Mouse (Mus musculus): ENCODE data around the gene Myl4. TPM values are rescaled to one million over a fixed set of nuclear protein-coding genes. Genes with fewer than 3 reads are reported as not detected.
A peak's percentile ranks its signal among the peaks of the same experiment; 100 is the strongest.
"Not testable (repeated sequence)": the region's sequence is repeated elsewhere in the genome, so short reads cannot be mapped to it uniquely, and the experiment has no call there.

Gene Myl4
- polyA plus RNA-seq (2016; fragmentation: Nextera tagmentation; extraction: Ambion mirVana): 1,777 and 2,791 TPM in 2 replicates

DNA sequence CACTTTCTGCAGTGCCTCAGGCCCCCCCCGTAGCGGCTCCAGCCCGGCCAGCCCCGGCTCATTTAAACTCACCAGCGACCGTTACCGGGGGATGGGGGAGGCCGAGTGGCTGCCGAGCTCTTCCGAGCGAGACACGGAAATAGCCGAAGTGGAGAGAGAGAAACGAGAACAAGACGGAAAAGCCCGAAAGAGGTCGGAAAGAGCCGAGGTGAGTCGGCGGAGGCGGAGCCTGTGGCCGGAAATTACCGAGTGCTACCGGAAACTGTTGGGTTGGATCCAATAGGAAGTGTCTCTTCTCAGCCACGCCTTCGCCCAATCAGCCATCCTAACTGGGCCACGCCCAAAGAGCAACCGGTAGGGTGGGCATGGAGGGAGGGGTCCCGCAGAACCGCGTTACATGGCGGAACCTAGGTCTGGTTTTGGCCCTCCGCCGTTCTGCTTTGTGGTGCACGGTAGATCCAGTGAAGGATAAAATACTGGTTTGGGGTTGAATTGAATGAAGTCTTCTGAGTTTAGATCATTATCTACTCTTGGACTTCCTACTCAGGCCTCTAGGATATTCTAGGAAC lies at the start of gene Myl4, which contains the start of gene Cdc27:
TSS of gene Myl4 (plus strand) at position 258 of the 569 bp plus-strand sequence.
TSS of gene Cdc27 (minus strand) at position 215 of the 569 bp plus-strand sequence.
- Histone ChIP-seq H3K9me3 (no peaks in the 10 kb centered on the region), H3K27ac (peak within 1 kb of the TSS; percentile 97), H3K4me1 (peaks cover 24% of the 10 kb centered on the region), H3K27me3 (ENCODE audit: insufficient read depth, poor library complexity, severe bottlenecking) (0 out of 2 replicates have a peak, but pooled peaks cover 3% of the 10 kb centered on the region), H3K36me3 (peaks cover 4% of the 10 kb centered on the region; the same call in 1 of the 2 replicates), H3K4me3 (peak within 1 kb of the TSS; percentile 84)
- under 1% methylated on average over 35 of the region's 35 CpGs for WGBS
- peak; percentile 99 for DNase-seq (ENCODE audit: low spot score)

DNA sequence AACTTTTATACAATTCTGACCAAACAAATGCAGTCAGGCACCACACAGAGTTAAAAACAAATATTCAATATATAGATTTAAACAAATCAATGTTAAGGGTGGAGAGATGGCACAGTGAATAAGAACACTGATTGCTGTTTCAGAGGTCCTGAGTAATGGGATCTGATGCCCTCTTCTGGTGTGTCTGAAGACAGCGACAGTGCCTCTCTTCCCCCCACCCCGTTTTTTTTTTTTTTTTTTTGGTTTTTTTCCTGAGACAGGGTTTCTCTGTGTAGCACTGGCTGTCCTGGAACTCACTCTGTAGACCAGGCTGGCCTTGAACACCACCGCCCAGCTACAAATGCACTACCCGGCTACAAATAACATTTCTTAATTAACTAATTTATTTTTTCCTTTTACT lies 42.0 kb upstream of the Myl4 start:
- Histone ChIP-seq H3K27me3 (ENCODE audit: insufficient read depth, poor library complexity, severe bottlenecking) (no peaks in the 10 kb centered on the region), H3K9me3 (no peaks in the 10 kb centered on the region), H3K36me3 (peaks cover 88% of the 10 kb centered on the region), H3K4me1 (no peaks in the 10 kb centered on the region), H3K27ac (no peak overlapping the region), H3K4me3 (no peak overlapping the region)
- no peak for DNase-seq (ENCODE audit: low spot score)
- 83% methylated on average over 4 of the region's 4 CpGs for WGBS

GRCm38 (mm10) chr11:104510606-104511005 lies 39.9 kb upstream of the Myl4 start:
- Histone ChIP-seq H3K27me3 (ENCODE audit: insufficient read depth, poor library complexity, severe bottlenecking) (no peaks in the 10 kb centered on the region), H3K4me1 (no peaks in the 10 kb centered on the region), H3K9me3 (no peaks in the 10 kb centered on the region), H3K27ac (no peak overlapping the region), H3K4me3 (no peak overlapping the region), H3K36me3 (peaks cover 94% of the 10 kb centered on the region)
- DNase-seq (ENCODE audit: low spot score): no peak
- 82% methylated on average over 2 of the region's 2 CpGs for WGBS

- Histone ChIP-seq H3K36me3 (peaks cover 93% of the 10 kb centered on the region), H3K4me1 (no peaks in the 10 kb centered on the region), H3K27ac (no peak overlapping the region), H3K27me3 (ENCODE audit: insufficient read depth, poor library complexity, severe bottlenecking) (no peaks in the 10 kb centered on the region), H3K4me3 (no peak overlapping the region), H3K9me3 (no peaks in the 10 kb centered on the region)
- no peak for DNase-seq (ENCODE audit: low spot score)
- 83% methylated on average over 4 of the region's 4 CpGs for WGBS
Observed at GRCm38 (mm10) chr11:104512436-104512835, 38.0 kb upstream of the Myl4 start.

DNA sequence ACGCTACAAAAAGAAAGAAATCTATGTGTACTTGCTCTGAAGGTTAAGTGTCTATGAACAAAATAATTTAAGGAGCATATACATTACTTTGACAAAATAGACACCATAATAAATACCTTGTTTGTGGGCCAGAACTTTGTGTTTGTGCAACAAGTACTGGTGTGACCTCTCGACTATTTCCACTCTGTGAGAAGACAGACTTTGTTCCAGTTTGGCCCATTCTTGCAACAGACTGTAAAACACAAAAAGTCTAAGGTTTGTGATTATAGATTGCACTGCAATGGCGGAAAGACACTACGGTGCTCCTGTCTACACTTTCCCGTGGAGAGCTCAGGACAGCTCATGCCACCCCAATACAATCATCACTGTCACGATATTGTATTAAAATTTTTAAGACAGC lies 24.5 kb upstream of the Myl4 start:
- Histone ChIP-seq H3K36me3 (peaks cover 86% of the 10 kb centered on the region), H3K27ac (no peak overlapping the region), H3K9me3 (no peaks in the 10 kb centered on the region), H3K4me3 (no peak overlapping the region), H3K27me3 (ENCODE audit: insufficient read depth, poor library complexity, severe bottlenecking) (no peaks in the 10 kb centered on the region), H3K4me1 (no peaks in the 10 kb centered on the region)
- 97% methylated on average over 6 of the region's 6 CpGs for WGBS
- no peak for DNase-seq (ENCODE audit: low spot score)

DNA sequence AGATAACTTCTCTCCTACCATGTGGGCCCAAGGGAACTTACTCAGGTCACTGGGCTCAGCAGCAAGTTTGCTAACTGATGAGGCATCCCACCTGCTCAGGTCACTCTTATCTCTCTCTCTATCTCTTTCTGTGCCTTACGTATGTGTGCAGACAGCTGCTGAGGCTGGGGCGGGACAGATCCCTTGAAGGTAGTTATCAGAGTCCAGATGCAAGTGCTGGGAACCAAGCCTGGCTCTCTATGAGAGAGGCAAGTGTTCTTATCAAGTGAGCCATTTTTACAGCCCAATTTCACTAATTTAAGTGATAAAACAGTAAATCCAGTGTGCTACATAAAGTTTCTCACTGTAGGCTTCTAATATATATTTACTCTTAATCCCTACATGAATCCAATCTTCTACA lies 13.6 kb upstream of the Myl4 start:
- H3K4me3 ChIP-seq: no peak overlapping the region
- peaks cover 44% of the 10 kb centered on the region for H3K36me3 ChIP-seq
- no peaks in the 10 kb centered on the region for H3K27me3 ChIP-seq (ENCODE audit: insufficient read depth, poor library complexity, severe bottlenecking)
- WGBS: 69% methylated on average over 2 of the region's 2 CpGs
- peaks cover 4% of the 10 kb centered on the region; the same call in 1 of the 2 replicates for H3K4me1 ChIP-seq
- no peak for DNase-seq (ENCODE audit: low spot score)
- H3K27ac ChIP-seq: no peak overlapping the region
- no peaks in the 10 kb centered on the region for H3K9me3 ChIP-seq

DNA sequence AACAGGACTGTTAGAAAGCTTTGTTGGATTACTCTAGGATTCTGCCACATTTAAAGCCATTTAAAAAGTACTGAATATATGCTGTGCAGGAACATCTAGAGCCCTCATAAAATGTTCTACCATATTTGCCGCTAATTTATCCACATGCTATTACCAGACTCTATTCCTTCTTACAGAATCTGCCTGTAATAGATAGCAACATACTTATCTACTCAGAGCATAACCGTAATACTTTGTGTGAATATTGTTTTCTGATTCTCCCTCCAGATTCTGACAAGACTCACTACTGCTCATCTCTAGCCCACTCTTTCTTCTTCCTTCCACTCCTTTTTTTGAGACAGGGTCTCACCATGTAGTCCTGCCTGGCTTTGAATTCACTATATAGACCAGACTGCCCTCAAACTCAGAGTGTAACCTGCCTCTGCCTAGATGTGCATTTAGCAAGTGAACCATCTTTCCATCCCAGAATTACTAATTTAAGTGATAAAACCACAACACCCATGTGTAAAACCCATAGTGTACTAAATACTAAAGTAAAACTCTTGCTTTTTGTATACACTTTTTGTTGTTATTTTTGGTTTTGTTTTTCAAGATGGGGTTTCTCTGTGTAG lies 12.4 kb upstream of the Myl4 start:
- H3K36me3 ChIP-seq: peaks cover 36% of the 10 kb centered on the region
- H3K27ac ChIP-seq: no peak overlapping the region
- WGBS: 95% methylated on average over 2 of the region's 2 CpGs

DNA sequence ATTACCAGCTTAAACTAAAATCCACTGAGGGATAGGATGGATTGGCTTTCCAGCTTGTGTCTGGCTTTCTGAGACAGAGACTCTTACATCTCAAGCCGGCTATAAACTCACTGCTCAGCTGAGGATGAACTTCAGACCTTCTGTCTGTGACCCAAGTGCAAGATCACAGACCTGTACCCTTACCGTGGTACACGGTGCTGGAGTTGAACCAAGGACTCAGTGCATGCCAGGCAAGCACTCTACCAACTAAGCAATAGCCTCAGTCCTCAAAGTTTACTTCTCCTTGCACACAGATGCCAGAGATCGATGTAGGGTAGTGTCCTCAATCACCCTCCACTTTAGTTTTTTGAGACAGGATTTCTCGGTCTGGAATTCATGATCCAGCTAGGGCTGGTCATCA lies 10.7 kb upstream of the Myl4 start:
- no peak for DNase-seq (ENCODE audit: low spot score)
- Histone ChIP-seq H3K36me3 (peaks cover 25% of the 10 kb centered on the region), H3K4me1 (peaks cover 7% of the 10 kb centered on the region; the same call in 1 of the 2 replicates), H3K27ac (no peak overlapping the region), H3K4me3 (no peak overlapping the region), H3K9me3 (no peaks in the 10 kb centered on the region), H3K27me3 (ENCODE audit: insufficient read depth, poor library complexity, severe bottlenecking) (no peaks in the 10 kb centered on the region)
- 96% methylated on average over 5 of the region's 5 CpGs for WGBS

More for the DNA sequence above, 12.4 kb upstream of the Myl4 start:
- Histone ChIP-seq H3K27me3 (ENCODE audit: insufficient read depth, poor library complexity, severe bottlenecking) (no peaks in the 10 kb centered on the region), H3K4me3 (no peak overlapping the region), H3K9me3 (no peaks in the 10 kb centered on the region), H3K4me1 (peaks cover 6% of the 10 kb centered on the region; the same call in 1 of the 2 replicates)
- no peak for DNase-seq (ENCODE audit: low spot score)

DNA sequence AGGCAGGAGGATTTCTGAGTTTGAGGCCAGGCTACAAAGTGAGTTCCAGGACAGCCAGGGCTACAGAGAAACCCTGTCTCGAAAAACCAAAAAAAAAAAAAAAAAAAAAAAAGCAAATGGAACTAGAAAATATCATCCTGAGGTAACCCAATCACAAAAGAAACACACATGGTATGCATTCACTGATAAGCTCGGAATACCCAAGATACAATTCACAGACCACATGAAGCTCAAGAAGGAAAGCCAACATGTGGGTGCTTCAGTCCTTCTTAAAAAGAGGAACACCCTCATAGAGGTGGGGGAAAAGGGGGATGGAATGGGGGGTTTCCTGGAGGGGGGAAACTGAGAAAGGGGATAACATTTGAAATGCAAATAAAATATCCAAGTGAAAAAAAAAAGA lies 7.1 kb upstream of the Myl4 start:
- Histone ChIP-seq H3K36me3 (peaks cover 35% of the 10 kb centered on the region), H3K4me1 (peaks cover 29% of the 10 kb centered on the region)
- H3K27ac ChIP-seq; H3K4me3 ChIP-seq; DNase-seq (ENCODE audit: low spot score); H3K27me3 ChIP-seq (ENCODE audit: insufficient read depth, poor library complexity, severe bottlenecking); H3K9me3 ChIP-seq: not testable (repeated sequence)
- WGBS: 76% methylated on average over 2 of the region's 2 CpGs

DNA sequence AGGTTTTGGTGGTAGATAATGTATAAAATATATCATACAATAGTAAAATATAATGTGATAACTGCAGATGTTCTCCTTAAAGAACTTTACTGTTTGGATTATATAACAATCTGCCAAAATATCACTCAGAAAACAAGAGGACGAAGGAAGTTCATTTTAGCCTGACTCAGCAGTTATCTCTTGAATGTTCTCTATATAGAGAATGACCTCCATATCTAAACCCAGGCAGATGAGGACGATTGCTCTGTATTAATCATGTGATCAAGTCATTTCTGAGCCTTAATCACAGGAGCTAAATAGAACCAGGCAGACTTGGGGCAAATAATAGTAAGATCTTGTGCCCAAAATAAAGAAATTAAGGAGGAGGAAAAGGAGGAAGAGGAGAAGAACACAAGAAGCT lies 6.0 kb upstream of the Myl4 start:
- no peak for DNase-seq (ENCODE audit: low spot score)
- peaks cover 32% of the 10 kb centered on the region for H3K36me3 ChIP-seq
- H3K27ac ChIP-seq: no peak overlapping the region
- WGBS: 82% methylated on average over 2 of the region's 2 CpGs
- H3K4me1 ChIP-seq: peaks cover 35% of the 10 kb centered on the region
- H3K4me3 ChIP-seq: no peak overlapping the region
- no peaks in the 10 kb centered on the region for H3K27me3 ChIP-seq (ENCODE audit: insufficient read depth, poor library complexity, severe bottlenecking)
- H3K9me3 ChIP-seq: no peaks in the 10 kb centered on the region

DNA sequence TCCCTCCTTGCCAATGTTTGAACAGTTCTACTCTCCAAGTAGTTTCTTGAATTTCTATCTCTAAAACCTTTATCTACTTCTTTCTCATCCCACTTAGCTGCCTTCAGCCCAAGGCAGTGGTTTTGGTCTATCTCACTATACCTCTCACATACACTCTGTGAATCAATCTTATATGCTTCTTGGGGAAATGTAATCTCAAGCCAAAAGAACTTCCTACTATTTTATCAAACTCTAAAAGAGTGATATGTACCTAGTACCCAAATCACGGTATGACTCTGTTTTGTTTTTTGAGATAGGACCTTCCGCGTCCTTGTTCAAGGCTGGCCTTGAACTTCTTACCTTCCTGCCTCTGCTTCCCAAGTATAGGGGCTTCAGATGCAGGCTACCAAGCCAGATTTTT lies 3.0 kb upstream of the Myl4 start:
- H3K4me3 ChIP-seq: no peak overlapping the region
- no peak for DNase-seq (ENCODE audit: low spot score)
- no peaks in the 10 kb centered on the region for H3K9me3 ChIP-seq
- peaks cover 20% of the 10 kb centered on the region; the same call in 1 of the 2 replicates for H3K36me3 ChIP-seq
- no peak overlapping the region for H3K27ac ChIP-seq
- 82% methylated on average over 3 of the region's 3 CpGs for WGBS
- peaks cover 32% of the 10 kb centered on the region for H3K4me1 ChIP-seq
- H3K27me3 ChIP-seq (ENCODE audit: insufficient read depth, poor library complexity, severe bottlenecking): no peaks in the 10 kb centered on the region

- Histone ChIP-seq H3K9me3 (no peaks in the 10 kb centered on the region), H3K27me3 (ENCODE audit: insufficient read depth, poor library complexity, severe bottlenecking) (0 out of 2 replicates have a peak, but pooled peaks cover 3% of the 10 kb centered on the region), H3K4me1 (peaks cover 31% of the 10 kb centered on the region), H3K36me3 (peaks cover 12% of the 10 kb centered on the region; the same call in 1 of the 2 replicates), H3K27ac (peak overlapping the region; percentile 97), H3K4me3 (peak overlapping the region; percentile 84)
- WGBS: under 1% methylated on average over 53 of the region's 53 CpGs
- no peak for DNase-seq (ENCODE audit: low spot score)
Observed at GRCm38 (mm10) chr11:104549438-104550405, 741 bp upstream of the Myl4 start.
